Mouse (Mus musculus) bone marrow, adult 2 months (tissue): ENCODE results near the gene Sidt1.

Experiments
- CTCF ChIP-seq: fragments of 200-500 bp; IDR thresholded peaks from 2 replicates; pipeline ENCODE4 v1.5.1; 2011; ENCODE audit warnings: low read length, control low read depth; ENCODE audit not compliant: control insufficient read depth, insufficient read depth
- POLR2A ChIP-seq: fragments of 200-500 bp; IDR thresholded peaks from 2 replicates; pipeline ENCODE4 v1.6.1; 2011; ENCODE audit warnings: low read depth, mild to moderate bottlenecking, control low read depth, low read length, borderline replicate concordance; ENCODE audit not compliant: control insufficient read depth

- no peak for TF ChIP-seq CTCF
- no peak for TF ChIP-seq POLR2A
These were observed 29.2 kb downstream of the Sidt1 start for GRCm38 (mm10) chr16:44303822-44304221.
